Mouse (Mus musculus) heart, embryonic 14.5 days (tissue): ENCODE results near the gene Fam187b. TPM values are rescaled to one million over a fixed set of nuclear protein-coding genes. Genes with fewer than 3 reads are reported as not detected.

Experiments used
- ATAC-seq: fragments of 200-750 bp; cut with Nextera tagmentation; 2 replicates; pipeline ENCODE4 v1.8.0; 2017; ENCODE audit warnings: low read depth, moderate TSS enrichment; ENCODE audit not compliant: insufficient number of reproducible peaks, insufficient read depth, low FRiP score
- H3K27ac ChIP-seq, 2 experiments: fragments of 200-500 bp in 1 of 2; fragments of 300-500 bp in 1 of 2; sonication (generic) in 1 of 2; replicated peaks in 1 of 2; 2 replicates each; pipeline ENCODE4 v1.5.1; 2012 to 2014; ENCODE audit warnings: low read depth in 2 of 2, low read length in 2 of 2, control low read depth in 1 of 2, mild to moderate bottlenecking in 1 of 2, mixed read lengths in 1 of 2; ENCODE audit not compliant: control insufficient read depth in 1 of 2, insufficient read depth in 1 of 2
- H3K27me3 ChIP-seq: fragments of 300-500 bp; sonication (generic); 2 replicates; pipeline ENCODE4 v1.6.1; 2014; ENCODE audit warnings: mild to moderate bottlenecking, low read length, control low read depth; ENCODE audit not compliant: control insufficient read depth, insufficient read depth
- H3K36me3 ChIP-seq: fragments of 300-500 bp; sonication (generic); 2 replicates; pipeline ENCODE4 v1.6.1; 2014; ENCODE audit warnings: mild to moderate bottlenecking, control low read depth, low read length, mixed read lengths; ENCODE audit not compliant: control insufficient read depth, insufficient read depth
- H3K4me1 ChIP-seq, 2 experiments: fragments of 200-500 bp in 1 of 2; fragments of 300-500 bp in 1 of 2; sonication (generic) in 1 of 2; 2 replicates each; pipeline ENCODE4 v1.6.1; 2012 to 2014; ENCODE audit warnings: low read length in 2 of 2, control low read depth in 1 of 2, mixed read lengths in 1 of 2; ENCODE audit not compliant: control insufficient read depth in 2 of 2, insufficient read depth in 2 of 2
- H3K4me2 ChIP-seq: fragments of 300-500 bp; sonication (generic); 2 replicates; pipeline ENCODE4 v1.6.1; 2014; ENCODE audit warnings: mild to moderate bottlenecking, low read length
- H3K4me3 ChIP-seq, 2 experiments: fragments of 200-500 bp in 1 of 2; fragments of 300-500 bp in 1 of 2; sonication (generic) in 1 of 2; 2 replicates each; pipeline ENCODE4 v1.5.1; 2012 to 2014; ENCODE audit warnings: low read length in 2 of 2, mild to moderate bottlenecking in 2 of 2, control low read depth in 1 of 2, low read depth in 1 of 2, moderate library complexity in 1 of 2; ENCODE audit not compliant: control insufficient read depth in 1 of 2, insufficient read depth in 1 of 2
- H3K9ac ChIP-seq: fragments of 300-500 bp; sonication (generic); 2 replicates; pipeline ENCODE4 v1.6.1; 2014; ENCODE audit warnings: mild to moderate bottlenecking, low read length
- H3K9me3 ChIP-seq: fragments of 300-500 bp; sonication (generic); 2 replicates; pipeline ENCODE4 v1.6.1; 2016; ENCODE audit warnings: low read length, control low read depth; ENCODE audit not compliant: control insufficient read depth
- WGBS: fragments of 180-500 bp; shearing (Covaris S2); extraction: QIAGEN DNeasy Blood & Tissue Kit; methylation state at CpG from one replicate; pipeline ENCODE4 v1.1.7; 2014; 5-methylcytosine and 5-hydroxymethylcytosine counted together
- polyA plus RNA-seq: library from polyadenylated mRNA; unstranded; fragments of >200 nt; fragmentation: Nextera tagmentation; extraction: Ambion mirVana; gene quantifications from 2 replicates; pipeline ENCODE4 v1.2.1, GENCODE M21; 2014

Fam187b gene
- polyA plus RNA-seq, 1 experiment from 2014 or later = 0.30 TPM

DNA sequence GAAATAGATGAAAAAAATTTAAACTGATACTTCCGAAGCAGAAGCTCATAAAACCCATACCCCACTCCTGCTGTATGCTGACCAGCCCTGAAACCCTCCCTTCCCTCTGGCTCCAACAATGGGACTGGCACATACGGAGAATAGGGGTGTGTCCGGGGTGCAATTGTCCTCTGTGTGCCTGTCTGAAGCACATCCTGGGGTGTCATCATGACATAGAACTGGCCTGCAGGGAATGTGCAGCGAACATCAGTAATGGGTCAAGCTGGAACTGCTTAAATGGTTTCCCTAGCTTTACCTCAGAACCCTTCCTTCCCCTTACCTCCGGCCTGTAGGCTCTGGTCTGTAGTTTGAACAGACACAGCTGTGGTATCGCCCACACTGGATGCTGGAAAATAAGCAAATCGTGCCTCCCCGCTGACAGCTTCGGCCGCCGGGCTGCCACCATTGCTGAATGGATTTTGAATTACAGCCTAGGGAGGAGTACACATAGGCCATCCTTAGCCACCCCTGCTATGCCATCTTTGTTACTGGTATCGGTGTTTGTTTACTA lies 18.5 kb upstream of the Fam187b start:
- Histone ChIP-seq H3K36me3 (peaks cover 71% of the 10 kb centered on the region), H3K4me3 (peak overlapping the region in 1 of 2 experiments; percentile 85; a peak in 3 of 4 replicates), H3K27ac (no peak overlapping the region), H3K9me3 (no peaks in the 10 kb centered on the region), H3K4me2 (peak overlapping the region; percentile 74), H3K4me1 (peaks cover 11 to 19% of the 10 kb centered on the region in 2 experiments), H3K27me3 (no peaks in the 10 kb centered on the region), H3K9ac (peak overlapping the region; percentile 99; the same call in 1 of the 2 replicates)
- 92% methylated on average over 12 of the region's 12 CpGs for WGBS
- ATAC-seq = no peak

DNA sequence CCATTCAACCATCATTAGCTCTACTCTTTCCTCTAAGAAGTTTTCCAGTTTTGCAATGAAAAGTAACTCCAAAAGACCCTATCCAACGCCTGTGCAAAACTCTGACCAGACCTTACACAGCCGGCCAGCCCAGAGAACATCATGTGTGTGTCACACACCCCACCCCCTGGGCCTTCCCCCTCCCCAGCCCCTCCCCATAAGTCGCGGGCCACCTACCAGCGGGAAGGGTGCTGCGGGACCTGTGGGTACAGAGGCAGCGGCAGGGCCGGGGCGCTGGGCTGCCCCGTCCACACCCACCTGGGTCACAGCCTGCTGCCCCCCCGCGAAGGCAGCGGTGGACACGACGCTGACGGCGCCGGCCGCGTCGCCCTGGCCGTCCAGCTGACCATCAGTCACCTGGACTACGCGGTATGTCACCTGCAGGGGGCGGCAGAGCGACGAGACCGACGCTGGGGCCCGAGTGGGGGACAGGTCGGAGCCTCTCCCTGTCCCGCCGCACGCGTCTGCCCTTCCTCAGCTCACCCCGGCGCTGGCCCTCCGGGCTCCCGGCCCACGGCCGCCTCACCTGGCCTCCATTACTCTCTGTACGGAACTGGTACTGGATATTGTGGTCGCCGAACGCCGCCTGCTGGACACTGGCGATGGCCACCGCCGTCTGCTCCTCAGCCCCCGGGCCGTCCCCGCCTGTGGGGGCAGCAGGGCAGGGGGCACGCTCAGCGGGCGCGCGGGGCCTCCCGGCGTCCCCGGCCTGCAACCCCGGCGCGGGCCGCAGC lies 17.8 kb upstream of the Fam187b start:
- WGBS = under 1% methylated on average over 53 of the region's 64 CpGs
- Histone ChIP-seq H3K27ac (peak overlapping the region; percentile 73 to 99), H3K27me3 (no peaks in the 10 kb centered on the region), H3K4me3 (peak overlapping the region; percentile 85 to 89), H3K9ac (peak overlapping the region; percentile 99), H3K4me1 (peaks cover 11 to 19% of the 10 kb centered on the region in 2 experiments), H3K36me3 (peaks cover 64% of the 10 kb centered on the region), H3K9me3 (no peaks in the 10 kb centered on the region), H3K4me2 (peak overlapping the region; percentile 74)
- ATAC-seq = peak; percentile 75

DNA sequence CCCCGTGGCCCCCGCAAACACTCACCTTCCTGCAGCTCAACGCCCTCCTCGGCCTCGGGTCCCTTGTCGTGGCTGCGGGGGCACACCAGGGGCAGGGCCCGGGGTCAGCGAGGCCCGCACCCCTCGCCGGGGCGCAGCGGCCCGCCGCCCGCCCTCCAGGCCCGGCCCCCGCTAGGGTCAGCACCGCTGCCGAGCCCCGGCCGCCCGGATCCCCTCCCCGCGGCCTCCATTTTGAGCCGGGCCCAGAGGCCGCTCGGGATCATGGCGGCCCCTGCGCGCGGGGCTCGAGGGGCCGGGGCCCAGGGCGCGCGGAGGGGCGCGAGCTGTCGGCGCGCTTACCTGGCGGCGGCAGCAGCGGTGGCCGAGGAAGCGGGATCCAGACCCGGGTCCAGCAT lies 17.2 kb upstream of the Fam187b start:
- Histone ChIP-seq H3K4me1 (peaks cover 11 to 19% of the 10 kb centered on the region in 2 experiments), H3K4me3 (peak overlapping the region; percentile 85 to 89), H3K27ac (peak overlapping the region; percentile 73 to 99), H3K9me3 (no peaks in the 10 kb centered on the region), H3K9ac (peak overlapping the region; percentile 99), H3K36me3 (peaks cover 58% of the 10 kb centered on the region), H3K27me3 (no peaks in the 10 kb centered on the region), H3K4me2 (peak overlapping the region; percentile 74)
- ATAC-seq = peak; percentile 33
- 1% methylated on average over 19 of the region's 49 CpGs for WGBS

DNA sequence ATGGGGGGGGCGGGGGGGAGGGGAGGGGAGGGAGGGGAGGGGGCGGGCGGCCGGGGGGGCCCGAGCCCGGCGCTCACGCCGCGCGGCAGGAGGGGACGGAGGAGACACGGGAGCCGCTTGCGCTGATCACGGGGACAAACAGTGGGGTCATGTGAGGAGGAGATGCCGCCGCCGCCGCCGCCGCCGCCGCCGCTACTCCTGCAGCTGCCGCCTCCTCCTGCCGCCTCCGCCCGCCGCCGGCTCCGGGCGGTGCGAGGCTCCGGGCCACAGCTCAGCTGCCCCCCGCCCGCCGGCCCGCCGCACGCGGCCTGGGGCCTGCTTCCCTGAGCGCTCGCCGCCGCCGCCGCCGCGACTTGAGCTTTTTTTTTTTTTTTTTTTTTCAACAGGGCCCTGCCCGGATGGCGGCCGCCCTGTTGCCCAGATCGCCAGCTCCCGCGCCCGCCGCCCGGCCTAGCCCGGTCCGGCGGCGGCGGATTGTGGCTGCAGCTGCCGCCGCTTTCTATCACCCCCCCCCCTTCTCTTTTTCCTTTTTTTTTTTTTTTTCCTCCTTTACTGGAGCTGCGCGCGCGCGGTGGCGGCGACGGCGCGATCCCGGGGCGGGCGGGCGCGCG lies 16.7 kb upstream of the Fam187b start, which contains the start of gene Usf2:
Usf2 (minus strand) TSS at position 48 of the 611 bp plus-strand sequence.
- Histone ChIP-seq H3K9ac (peak within 1 kb of the TSS; percentile 99), H3K4me2 (peak within 1 kb of the TSS; percentile 74), H3K4me1 (peaks cover 11 to 19% of the 10 kb centered on the region in 2 experiments), H3K4me3 (peak within 1 kb of the TSS; percentile 85 to 89), H3K27me3 (no peaks in the 10 kb centered on the region), H3K9me3 (no peaks in the 10 kb centered on the region), H3K36me3 (peaks cover 53% of the 10 kb centered on the region), H3K27ac (peak within 1 kb of the TSS; percentile 99)
- WGBS = 0% methylated on average over 15 of the region's 82 CpGs
- peak; percentile 52; the same call in 1 of the 2 replicates for ATAC-seq

DNA sequence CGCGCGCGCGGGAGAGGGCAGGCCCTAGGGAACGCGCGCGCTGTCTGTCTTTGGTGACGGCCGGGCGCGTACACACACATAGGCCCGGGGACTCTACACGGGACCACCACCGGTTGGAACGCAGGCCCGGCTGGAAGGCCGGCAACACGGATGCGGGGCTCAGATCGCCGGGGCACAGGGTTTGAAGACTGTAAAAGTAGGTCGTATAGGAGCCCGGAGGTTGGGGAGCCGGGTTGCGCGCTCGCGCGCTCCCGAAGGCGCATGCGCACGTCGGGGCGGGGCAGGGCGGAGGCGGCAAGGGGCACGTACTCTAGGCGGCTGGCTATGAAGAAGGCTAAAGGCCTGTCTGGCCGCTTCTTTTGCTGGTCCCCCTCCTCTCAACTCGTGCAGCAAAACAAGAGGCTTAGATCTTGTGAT lies 16.2 kb upstream of the Fam187b start:
- H3K9me3 ChIP-seq = no peaks in the 10 kb centered on the region
- H3K4me1 ChIP-seq = peaks cover 11 to 19% of the 10 kb centered on the region in 2 experiments
- H3K9ac ChIP-seq = peak overlapping the region; percentile 99
- H3K4me2 ChIP-seq = peak overlapping the region; percentile 74
- peak; percentile 55 for ATAC-seq
- peak overlapping the region; percentile 99 for H3K27ac ChIP-seq
- peak overlapping the region; percentile 85 to 89 for H3K4me3 ChIP-seq
- no peaks in the 10 kb centered on the region for H3K27me3 ChIP-seq
- under 1% methylated on average over 40 of the region's 43 CpGs for WGBS
- H3K36me3 ChIP-seq = peaks cover 48% of the 10 kb centered on the region

DNA sequence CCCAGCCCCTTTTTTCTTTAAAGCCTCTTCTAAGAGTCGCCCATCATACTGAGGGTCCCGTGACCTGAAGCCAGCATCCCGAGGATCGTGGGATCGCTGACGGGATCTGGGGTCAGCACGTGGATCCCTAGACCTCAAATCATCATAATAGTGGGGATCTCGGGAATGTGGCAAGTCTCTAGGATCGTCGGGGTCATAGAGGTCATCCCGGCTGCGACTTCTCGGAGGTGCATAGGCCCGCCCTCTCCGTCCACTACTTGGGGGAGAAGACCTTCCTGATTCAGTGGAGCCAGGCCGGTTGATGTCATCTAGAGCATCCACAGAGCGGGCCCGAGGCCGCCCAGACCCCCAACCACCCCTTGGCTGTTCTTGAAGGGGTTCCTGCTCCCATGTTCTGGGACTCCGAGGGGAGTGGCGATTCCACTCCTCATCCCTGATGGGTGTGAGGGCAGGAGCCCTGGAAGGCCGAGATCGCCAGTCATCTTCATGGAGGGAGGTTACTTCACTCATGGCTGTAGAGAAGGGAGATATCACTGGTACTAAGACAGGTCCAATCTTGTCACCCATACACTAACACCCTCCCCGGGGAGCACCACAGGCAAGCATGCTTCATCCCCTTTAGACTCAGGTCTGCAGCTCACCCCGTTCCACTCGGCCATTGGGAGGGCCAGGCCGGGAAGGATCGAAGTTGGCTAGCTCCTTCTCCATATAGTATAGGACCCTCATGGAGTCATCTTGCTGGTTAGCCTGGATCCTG lies 15.3 kb upstream of the Fam187b start:
- Histone ChIP-seq H3K9me3 (no peaks in the 10 kb centered on the region), H3K27me3 (no peaks in the 10 kb centered on the region), H3K27ac (peak overlapping the region; percentile 99), H3K36me3 (peaks cover 39% of the 10 kb centered on the region), H3K4me1 (peaks cover 11 to 19% of the 10 kb centered on the region in 2 experiments), H3K4me2 (peak overlapping the region; percentile 74), H3K9ac (peak overlapping the region; percentile 99), H3K4me3 (peak overlapping the region; percentile 85 to 89)
- ATAC-seq = no peak
- WGBS = 79% methylated on average over 28 of the region's 28 CpGs

DNA sequence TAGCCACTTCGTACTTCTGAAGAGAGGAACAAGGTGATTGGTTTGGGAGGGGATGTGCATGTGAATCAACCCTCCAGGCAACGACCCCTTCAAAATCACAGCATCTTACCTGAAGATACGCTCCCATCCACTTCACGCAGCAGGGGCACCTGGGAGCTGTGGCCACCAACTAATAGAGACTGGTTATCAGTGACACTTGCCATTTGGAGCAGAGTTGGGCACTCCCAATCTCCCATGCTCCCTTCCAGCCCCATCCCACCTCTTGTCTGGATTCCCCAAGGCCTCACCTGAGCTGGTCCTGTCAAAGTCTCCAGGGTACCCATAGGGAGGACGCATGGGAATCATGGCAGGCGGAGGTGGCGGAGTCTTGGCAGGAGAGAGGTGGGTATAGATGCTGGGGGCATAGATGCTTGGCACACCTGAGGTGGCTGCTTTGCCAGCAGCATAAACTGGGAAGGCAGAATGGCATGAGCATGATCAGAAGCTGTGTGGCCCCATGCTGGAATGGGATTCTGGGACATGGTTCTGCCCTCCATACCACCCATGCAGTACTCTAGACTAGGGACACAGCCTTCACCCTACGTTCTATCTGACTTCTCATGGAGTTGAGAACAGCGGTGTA lies 14.6 kb upstream of the Fam187b start:
- ATAC-seq = no peak
- Histone ChIP-seq H3K4me3 (no peak overlapping the region), H3K9me3 (no peaks in the 10 kb centered on the region), H3K36me3 (peaks cover 32% of the 10 kb centered on the region), H3K4me2 (no peak overlapping the region), H3K4me1 (peaks cover 13 to 19% of the 10 kb centered on the region in 2 experiments), H3K27ac (no peak overlapping the region), H3K9ac (no peak overlapping the region), H3K27me3 (no peaks in the 10 kb centered on the region)
- 94% methylated on average over 9 of the region's 9 CpGs for WGBS
